In genomic region chr5:21440833-21441530, GRCm38 (mm10) we compare ENCODE assay signal across 10 mouse cellular contexts. TPM values are rescaled to one million over a fixed set of nuclear protein-coding genes. Genes with fewer than 3 reads are reported as not detected.
DNase-seq lines count a peak whose midpoint lies in the region; ATAC-seq and TF ChIP-seq lines count a peak whose summit lies in the region.
"Had no signal": no experiment of that assay in that cellular context is flagged by ENCODE, and none has a peak within 500 bp of the region (broad histone marks: within the 10 kb centered on the region; RNA-seq: fewer than 3 reads in every experiment).

No protein-coding gene starts in this region.

- H3K4me3 ChIP-seq in lung, embryonic 14.5 days (ENCODE audit: low read depth, low read length) = no peak overlapping the region
- H3K4me3 ChIP-seq in thymus, adult 2 months (ENCODE audit: control insufficient read depth, insufficient read depth, low read length) = no peak overlapping the region
- H3K4me3 ChIP-seq: neural tube, embryonic 12.5 days had no signal

- 51% methylated on average over 8 of the region's 8 CpGs for WGBS in lung, embryonic 14.5 days
- 85% methylated on average over 8 of the region's 8 CpGs for WGBS in thymus, adult 2 months

- H3K4me2 ChIP-seq in lung, embryonic 14.5 days = no peak overlapping the region
- H3K4me2 ChIP-seq: neural tube, embryonic 12.5 days had no signal

- no peak for TF ChIP-seq CTCF in lung, embryonic 14.5 days (IDR thresholded peaks at IDR 0.05; ENCODE audit: low read depth)
- no peak for TF ChIP-seq CTCF in thymus, adult 2 months (IDR thresholded peaks at IDR 0.05; ENCODE audit: borderline replicate concordance, control insufficient read depth, extremely low read depth, insufficient read depth, low read length, poor library complexity)

- H3K4me1 ChIP-seq in lung, embryonic 14.5 days (ENCODE audit: insufficient read depth) = peaks cover 7% of the 10 kb centered on the region; the same call in 1 of the 2 replicates
- no peaks in the 10 kb centered on the region for H3K4me1 ChIP-seq in thymus, adult 2 months (replicated peaks; ENCODE audit: control insufficient read depth, insufficient read depth, low read length)
- H3K4me1 ChIP-seq: neural tube, embryonic 12.5 days had no signal

- no peak for TF ChIP-seq POLR2A in thymus, adult 2 months (IDR thresholded peaks at IDR 0.05; ENCODE audit: control insufficient read depth, extremely low read depth, insufficient read depth, low read length, poor library complexity)

- DNase-seq in heart, adult 18-20 months = peak; percentile 22 to 28
- no peak for DNase-seq in heart, postnatal 25 days (ENCODE audit: low spot score)
- DNase-seq in B cell, adult 2 months = peak; percentile 37 to 40
- peak; percentile 25 for DNase-seq in gastrocnemius, postnatal 25 days
- peak; percentile 62 for DNase-seq in lung, embryonic 14.5 days
- DNase-seq in adrenal gland, postnatal 25 days = no peak
- DNase-seq in thymus, adult 2 months = no peak

- intact Hi-C loops in heart, postnatal 25 days (cut with DNase I) = no loop called here

- no peak overlapping the region for H3K9ac ChIP-seq in lung, embryonic 14.5 days
- H3K9ac ChIP-seq: neural tube, embryonic 12.5 days had no signal

- no peak overlapping the region for H3K27ac ChIP-seq in lung, embryonic 14.5 days (ENCODE audit: low read depth)
- H3K27ac ChIP-seq in thymus, adult 2 months (ENCODE audit: control insufficient read depth, insufficient read depth, low read length) = no peak overlapping the region
- H3K27ac ChIP-seq: neural tube, embryonic 12.5 days had no signal

- H3K27me3 ChIP-seq in lung, embryonic 14.5 days (ENCODE audit: insufficient read depth, low read length) = no peaks in the 10 kb centered on the region
- H3K27me3 ChIP-seq in thymus, adult 2 months (ENCODE audit: control insufficient read depth, insufficient read depth, low read length) = no peaks in the 10 kb centered on the region
- H3K27me3 ChIP-seq: neural tube, embryonic 12.5 days had no signal

- peak; percentile 48; the same call in 1 of the 2 replicates for ATAC-seq in lung, embryonic 14.5 days (ENCODE audit: insufficient read depth)
- no peak for ATAC-seq in megakaryocyte-erythroid progenitor cell, adult 5-6 weeks (replicated peaks; ENCODE audit: low FRiP score, low TSS enrichment, poor library complexity, severe bottlenecking)

- H3K9me3 ChIP-seq in lung, embryonic 14.5 days (ENCODE audit: low read depth, low read length) = no peaks in the 10 kb centered on the region
- H3K9me3 ChIP-seq: neural tube, embryonic 12.5 days had no signal

- H3K36me3 ChIP-seq in lung, embryonic 14.5 days (ENCODE audit: insufficient read depth) = no peaks in the 10 kb centered on the region
- H3K36me3 ChIP-seq in thymus, adult 2 months (ENCODE audit: control insufficient read depth, insufficient read depth, low read length) = no peaks in the 10 kb centered on the region
- H3K36me3 ChIP-seq: neural tube, embryonic 12.5 days had no signal

RNA-seq across cellular contexts. Expression of gene Fam185a, which starts 16.2 kb away (rescaled TPM):
- total RNA-seq in heart, adult 18-20 months (2021) = 10 to 100 TPM; 20.7 to 22.3 TPM
- total RNA-seq in heart, postnatal 25 days (2021) = 10 to 100 TPM; 15.4 to 16.4 TPM
- 1 to 10 TPM; 8.1 to 8.6 TPM for total RNA-seq in gastrocnemius, postnatal 25 days (2021)
- polyA plus RNA-seq in lung, embryonic 14.5 days (2014; fragmentation: Nextera tagmentation; extraction: Ambion mirVana) = 5.7 and 5.9 TPM in 2 replicates
- total RNA-seq in megakaryocyte-erythroid progenitor cell, adult 5-6 weeks (2014; fragmentation: Nextera tagmentation) = 12.4 and 15.2 TPM in 2 replicates
- 10.8 and 25.8 TPM in 2 replicates for total RNA-seq in megakaryocyte-erythroid progenitor cell, adult 5-6 weeks (2017)
- total RNA-seq in adrenal gland, postnatal 25 days (2021) = 10.4 and 13.7 TPM in 2 replicates
- polyA plus RNA-seq in thymus, adult 2 months (2012; rRNA removed) = 1.7 and 1.8 TPM in 2 replicates

RNA-seq across cellular contexts. Expression of gene Ccdc146, which starts 16.5 kb away (rescaled TPM):
- 1 to 10 TPM; 3.4 to 4.4 TPM for total RNA-seq in heart, adult 18-20 months (2021)
- 1 to 10 TPM; 3.0 to 3.6 TPM for total RNA-seq in heart, postnatal 25 days (2021)
- total RNA-seq in gastrocnemius, postnatal 25 days (2021) = 1 to 10 TPM; 1.7 to 4.2 TPM
- 0.09 and 0.18 TPM in 2 replicates for polyA plus RNA-seq in lung, embryonic 14.5 days (2014; fragmentation: Nextera tagmentation; extraction: Ambion mirVana)
- not detected in 2 replicates for total RNA-seq in megakaryocyte-erythroid progenitor cell, adult 5-6 weeks (2014; fragmentation: Nextera tagmentation)
- total RNA-seq in megakaryocyte-erythroid progenitor cell, adult 5-6 weeks (2017) = not detected in 2 replicates
- total RNA-seq in adrenal gland, postnatal 25 days (2021) = 0.36 TPM in 1 of 2 replicates, not detected in the other
- 0.05 TPM in 1 of 2 replicates, not detected in the other for polyA plus RNA-seq in thymus, adult 2 months (2012; rRNA removed)
- polyA plus RNA-seq: large intestine, adult 2 months had no signal

Comparison
In these comparisons a context has a peak if more than half of its experiments do, and no peak if none do; other contexts are left out.
1. DNase-seq: peak in heart, adult 18-20 months (2 of 2), B cell, adult 2 months (2 of 2), gastrocnemius, postnatal 25 days (single experiment) and lung, embryonic 14.5 days (single experiment); none in heart, postnatal 25 days (single experiment), adrenal gland, postnatal 25 days (single experiment) and thymus, adult 2 months (single experiment).